Mouse (Mus musculus) forebrain, embryonic 13.5 days (tissue): ENCODE data around the gene Hdhd3. TPM values are rescaled to one million over a fixed set of nuclear protein-coding genes. Genes with fewer than 3 reads are reported as not detected.

Experiments used
- ATAC-seq: fragments of 200-750 bp; cut with Nextera tagmentation; 2 replicates; pipeline ENCODE4 v1.8.0; 2017
- H3K27ac ChIP-seq: fragments of 300-500 bp; sonication (generic); 2 replicates; pipeline ENCODE4 v1.5.1; 2015; ENCODE audit warnings: inconsistent platforms, mild to moderate bottlenecking, moderate library complexity
- H3K27me3 ChIP-seq: fragments of 300-500 bp; sonication (generic); 2 replicates; pipeline ENCODE4 v1.6.1; 2015; ENCODE audit warnings: mild to moderate bottlenecking, inconsistent platforms
- H3K36me3 ChIP-seq: fragments of 300-500 bp; sonication (generic); 2 replicates; pipeline ENCODE4 v1.6.1; 2015; ENCODE audit warnings: mild to moderate bottlenecking, inconsistent platforms; ENCODE audit not compliant: poor library complexity, severe bottlenecking
- H3K4me1 ChIP-seq: fragments of 300-500 bp; sonication (generic); 2 replicates; pipeline ENCODE4 v1.6.1; 2015; ENCODE audit warnings: inconsistent platforms
- H3K4me2 ChIP-seq: fragments of 300-500 bp; sonication (generic); 2 replicates; pipeline ENCODE4 v1.6.1; 2015; ENCODE audit warnings: inconsistent platforms, mild to moderate bottlenecking, moderate library complexity
- H3K4me3 ChIP-seq: fragments of 300-500 bp; sonication (generic); 2 replicates; pipeline ENCODE4 v1.5.1; 2015; ENCODE audit warnings: mild to moderate bottlenecking, inconsistent platforms
- H3K9ac ChIP-seq: fragments of 300-500 bp; sonication (generic); 2 replicates; pipeline ENCODE4 v1.6.1; 2015; ENCODE audit warnings: mild to moderate bottlenecking, inconsistent platforms
- H3K9me3 ChIP-seq: fragments of 300-500 bp; sonication (generic); replicated peaks from 2 replicates; pipeline ENCODE4 v1.6.1; 2016; ENCODE audit warnings: inconsistent platforms
- WGBS: fragments of 180-500 bp; shearing (Covaris S2); methylation state at CpG from one replicate; pipeline ENCODE4 v1.1.7; 2015; 5-methylcytosine and 5-hydroxymethylcytosine counted together
- polyA plus RNA-seq: library from polyadenylated mRNA; unstranded; fragments of >200 nt; fragmentation: Nextera tagmentation; extraction: Ambion mirVana; gene quantifications from 2 replicates; pipeline ENCODE4 v1.2.1, GENCODE M21; 2015

The Hdhd3 gene
- polyA plus RNA-seq, 1 experiment from 2014 or later: 11.2 TPM

GRCm38 (mm10) chr4:62463124-62463523 lies 40.1 kb downstream of the Hdhd3 start:
- H3K27me3 ChIP-seq: no peaks in the 10 kb centered on the region
- H3K9ac ChIP-seq: no peak overlapping the region
- no peaks in the 10 kb centered on the region for H3K4me1 ChIP-seq
- H3K9me3 ChIP-seq: no peaks in the 10 kb centered on the region
- no peak for ATAC-seq
- no peak overlapping the region for H3K4me3 ChIP-seq
- H3K4me2 ChIP-seq: no peak overlapping the region
- no peak overlapping the region for H3K27ac ChIP-seq
- WGBS: 92% methylated on average over 2 of the region's 2 CpGs
- peaks cover 21% of the 10 kb centered on the region; the same call in 1 of the 2 replicates for H3K36me3 ChIP-seq

- Histone ChIP-seq H3K4me3 (no peak overlapping the region), H3K36me3 (peaks cover 21% of the 10 kb centered on the region; the same call in 1 of the 2 replicates), H3K4me2 (no peak overlapping the region), H3K9me3 (no peaks in the 10 kb centered on the region), H3K27me3 (no peaks in the 10 kb centered on the region), H3K4me1 (no peaks in the 10 kb centered on the region), H3K9ac (no peak overlapping the region), H3K27ac (no peak overlapping the region)
- 94% methylated on average over 8 of the region's 8 CpGs for WGBS
- ATAC-seq: no peak
Measured at GRCm38 (mm10) chr4:62460348-62460747, 42.9 kb downstream of the Hdhd3 start.

GRCm38 (mm10) chr4:62459081-62459480 lies 44.2 kb downstream of the Hdhd3 start:
- H3K9me3 ChIP-seq: no peaks in the 10 kb centered on the region
- peaks cover 21% of the 10 kb centered on the region; the same call in 1 of the 2 replicates for H3K36me3 ChIP-seq
- H3K4me3 ChIP-seq: no peak overlapping the region
- H3K4me1 ChIP-seq: no peaks in the 10 kb centered on the region
- peak; percentile 70; the same call in 1 of the 2 replicates for ATAC-seq
- H3K27ac ChIP-seq: no peak overlapping the region
- H3K9ac ChIP-seq: no peak overlapping the region
- 82% methylated on average over 3 of the region's 3 CpGs for WGBS
- no peak overlapping the region for H3K4me2 ChIP-seq
- no peaks in the 10 kb centered on the region for H3K27me3 ChIP-seq

- H3K27ac ChIP-seq: no peak overlapping the region
- peaks cover 7% of the 10 kb centered on the region; the same call in 1 of the 2 replicates for H3K36me3 ChIP-seq
- no peak overlapping the region for H3K4me2 ChIP-seq
- no peaks in the 10 kb centered on the region for H3K27me3 ChIP-seq
- no peak overlapping the region for H3K4me3 ChIP-seq
- ATAC-seq: no peak
- H3K9ac ChIP-seq: no peak overlapping the region
- H3K9me3 ChIP-seq: no peaks in the 10 kb centered on the region
- WGBS: 72% methylated on average over 5 of the region's 5 CpGs
- no peaks in the 10 kb centered on the region for H3K4me1 ChIP-seq
Measured at GRCm38 (mm10) chr4:62454995-62455394, 48.3 kb downstream of the Hdhd3 start.

Other genes with a start within 250 kb of the Hdhd3 start
- gene Slc31a2, start 240.9 kb downstream of the Hdhd3 start, polyA plus RNA-seq: 8.0 and 8.1 TPM in 2 replicates
- gene Fkbp15, start 142.9 kb downstream of the Hdhd3 start, polyA plus RNA-seq: 19.7 and 22.8 TPM in 2 replicates
- 38.2 and 43.1 TPM in 2 replicates for gene Slc31a1, start 142.7 kb downstream of the Hdhd3 start, polyA plus RNA-seq
- 144 and 153 TPM in 2 replicates for gene Cdc26, start 94.8 kb downstream of the Hdhd3 start, polyA plus RNA-seq
- gene Prpf4, start 94.7 kb downstream of the Hdhd3 start, polyA plus RNA-seq: 21.3 and 24.0 TPM in 2 replicates
- gene Rnf183, start 68.2 kb downstream of the Hdhd3 start, polyA plus RNA-seq: not detected in 2 replicates
- 9.1 and 13.1 TPM in 2 replicates for gene Wdr31, start 32.6 kb downstream of the Hdhd3 start, polyA plus RNA-seq
- gene Bspry, start 23.4 kb downstream of the Hdhd3 start, polyA plus RNA-seq: 0.49 and 0.56 TPM in 2 replicates
- gene Alad, start 16.5 kb upstream of the Hdhd3 start, polyA plus RNA-seq: 65.4 and 69.8 TPM in 2 replicates
- gene Pole3, start 21.6 kb upstream of the Hdhd3 start, polyA plus RNA-seq: 112 and 113 TPM in 2 replicates
- gene 4933430I17Rik, start 21.9 kb upstream of the Hdhd3 start, polyA plus RNA-seq: 0.80 and 1.1 TPM in 2 replicates
- gene Rgs3, start 56.4 kb upstream of the Hdhd3 start, polyA plus RNA-seq: 49.0 and 56.6 TPM in 2 replicates